Comparison of ENCODE assay signal across 9 mouse cellular contexts in the genomic region with DNA sequence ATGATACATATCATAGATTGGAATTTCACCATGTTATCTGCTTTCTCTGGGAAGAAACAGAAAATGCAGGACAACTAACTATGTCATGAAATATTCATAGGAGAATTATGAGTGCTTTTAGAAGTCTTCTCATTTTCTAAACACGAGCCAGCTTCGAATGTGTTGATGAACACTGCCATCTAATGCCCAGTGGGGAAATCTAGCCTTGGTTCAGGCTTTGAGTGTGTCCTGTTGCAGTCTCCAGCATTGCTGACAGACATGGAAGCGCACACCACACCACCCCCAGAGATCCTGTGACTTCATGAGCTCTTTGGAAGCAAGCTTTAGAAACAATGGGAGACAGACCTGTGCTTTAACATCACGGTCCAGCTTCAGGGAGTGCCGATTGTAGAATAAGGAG.
A peak's percentile ranks its signal among the peaks of the same experiment; 100 is the strongest.
DNase-seq lines count a peak whose midpoint lies in the region; ATAC-seq and TF ChIP-seq lines count a peak whose summit lies in the region.
"Had no signal": no experiment of that assay in that cellular context is flagged by ENCODE, and none has a peak within 500 bp of the region (broad histone marks: within the 10 kb centered on the region; RNA-seq: fewer than 3 reads in every experiment).

No protein-coding gene starts in this region.

- no peaks in the 10 kb centered on the region for H3K27me3 ChIP-seq in midbrain, embryonic 11.5 days (ENCODE audit: control insufficient read depth, insufficient read depth, low read length)
- H3K27me3 ChIP-seq in midbrain, embryonic 13.5 days: no peaks in the 10 kb centered on the region
- no peaks in the 10 kb centered on the region for H3K27me3 ChIP-seq in intestine, postnatal 0 days (replicated peaks; ENCODE audit: control insufficient read depth, insufficient read depth, low read length)
- H3K27me3 ChIP-seq: embryonic facial prominence, embryonic 13.5 days; lung, embryonic 15.5 days had no signal

- no peak overlapping the region for H3K4me2 ChIP-seq in midbrain, embryonic 11.5 days
- no peak overlapping the region for H3K4me2 ChIP-seq in midbrain, embryonic 13.5 days (replicated peaks)
- H3K4me2 ChIP-seq in intestine, postnatal 0 days (replicated peaks; ENCODE audit: low read depth): no peak overlapping the region
- H3K4me2 ChIP-seq: embryonic facial prominence, embryonic 13.5 days; lung, embryonic 15.5 days had no signal

- TF ChIP-seq CTCF in intestine, postnatal 0 days (IDR thresholded peaks at IDR 0.05; ENCODE audit: low read depth): peak; percentile 67

- no peaks in the 10 kb centered on the region for H3K4me1 ChIP-seq in midbrain, embryonic 11.5 days (ENCODE audit: control insufficient read depth, insufficient read depth, low read length)
- H3K4me1 ChIP-seq in midbrain, embryonic 13.5 days (replicated peaks): no peaks in the 10 kb centered on the region
- H3K4me1 ChIP-seq in intestine, postnatal 0 days (replicated peaks; ENCODE audit: control insufficient read depth, insufficient read depth, low read length): no peaks in the 10 kb centered on the region
- H3K4me1 ChIP-seq: embryonic facial prominence, embryonic 13.5 days; lung, embryonic 15.5 days had no signal

- no peak for DNase-seq in midbrain, embryonic 11.5 days (ENCODE audit: low spot score, missing footprints)
- peak; percentile 76 for DNase-seq in embryo, embryonic 11 days
- peak; percentile 9 to 39 for DNase-seq in left cerebral cortex, postnatal 36 days (ENCODE audit: low spot score in 2 of 2)
- peak; percentile 9 for DNase-seq in retina, postnatal 7 days (ENCODE audit: low read depth, low spot score)
- no peak for DNase-seq in cerebellum, adult 18-20 months

- WGBS in midbrain, embryonic 11.5 days: 42% methylated on average over 5 of the region's 5 CpGs
- WGBS in midbrain, embryonic 13.5 days: 44% methylated on average over 5 of the region's 5 CpGs
- 35% methylated on average over 5 of the region's 5 CpGs for WGBS in intestine, postnatal 0 days

- ATAC-seq in midbrain, embryonic 11.5 days (ENCODE audit: low FRiP score): peak; percentile 63; the same call in 1 of the 2 replicates
- ATAC-seq in midbrain, embryonic 13.5 days: no peak
- ATAC-seq in intestine, postnatal 0 days: no peak

- H3K36me3 ChIP-seq in midbrain, embryonic 11.5 days (ENCODE audit: control insufficient read depth, insufficient read depth, low read length): no peaks in the 10 kb centered on the region
- no peaks in the 10 kb centered on the region for H3K36me3 ChIP-seq in midbrain, embryonic 13.5 days
- no peaks in the 10 kb centered on the region for H3K36me3 ChIP-seq in intestine, postnatal 0 days (ENCODE audit: control insufficient read depth, insufficient read depth)
- H3K36me3 ChIP-seq: embryonic facial prominence, embryonic 13.5 days; lung, embryonic 15.5 days had no signal

- H3K27ac ChIP-seq in midbrain, embryonic 11.5 days (ENCODE audit: low read depth, low read length): no peak overlapping the region
- no peak overlapping the region for H3K27ac ChIP-seq in midbrain, embryonic 13.5 days
- no peak overlapping the region for H3K27ac ChIP-seq in intestine, postnatal 0 days (ENCODE audit: low read depth, low read length)
- H3K27ac ChIP-seq: embryonic facial prominence, embryonic 13.5 days; lung, embryonic 15.5 days had no signal

- H3K4me3 ChIP-seq in midbrain, embryonic 11.5 days (ENCODE audit: low read depth, low read length): no peak overlapping the region
- H3K4me3 ChIP-seq in midbrain, embryonic 13.5 days (replicated peaks): no peak overlapping the region
- no peak overlapping the region for H3K4me3 ChIP-seq in intestine, postnatal 0 days (ENCODE audit: low read depth, low read length)
- H3K4me3 ChIP-seq: embryonic facial prominence, embryonic 13.5 days; lung, embryonic 15.5 days had no signal

- no peaks in the 10 kb centered on the region for H3K9me3 ChIP-seq in midbrain, embryonic 11.5 days (ENCODE audit: control insufficient read depth, low read length)
- H3K9me3 ChIP-seq in midbrain, embryonic 13.5 days: no peaks in the 10 kb centered on the region
- H3K9me3 ChIP-seq in intestine, postnatal 0 days (ENCODE audit: control insufficient read depth): no peaks in the 10 kb centered on the region
- H3K9me3 ChIP-seq: embryonic facial prominence, embryonic 13.5 days; lung, embryonic 15.5 days had no signal

- intact Hi-C loops in left cerebral cortex, postnatal 36 days (cut with DNase I): loop anchor here (1.0 kb wide), 1 partner anchor 59 kb away; no protein-coding TSS in a partner anchor

- H3K9ac ChIP-seq in midbrain, embryonic 11.5 days (ENCODE audit: low read length): no peak overlapping the region
- H3K9ac ChIP-seq in midbrain, embryonic 13.5 days (replicated peaks): no peak overlapping the region
- no peak overlapping the region for H3K9ac ChIP-seq in intestine, postnatal 0 days (ENCODE audit: low read depth, low read length)
- H3K9ac ChIP-seq: embryonic facial prominence, embryonic 13.5 days; lung, embryonic 15.5 days had no signal

Comparison
In these comparisons a context has a peak if more than half of its experiments do, and no peak if none do; other contexts are left out.
1. DNase-seq: peak in embryo, embryonic 11 days (single experiment), left cerebral cortex, postnatal 36 days (2 of 2) and retina, postnatal 7 days (single experiment); none in midbrain, embryonic 11.5 days (single experiment) and cerebellum, adult 18-20 months (0 of 2).